Mouse (Mus musculus): ENCODE data around the gene Nckap5l. TPM values are rescaled to one million over a fixed set of nuclear protein-coding genes. Genes with fewer than 3 reads are reported as not detected.

Gene Nckap5l
- total RNA-seq, 1 experiment: 6.3 TPM

DNA sequence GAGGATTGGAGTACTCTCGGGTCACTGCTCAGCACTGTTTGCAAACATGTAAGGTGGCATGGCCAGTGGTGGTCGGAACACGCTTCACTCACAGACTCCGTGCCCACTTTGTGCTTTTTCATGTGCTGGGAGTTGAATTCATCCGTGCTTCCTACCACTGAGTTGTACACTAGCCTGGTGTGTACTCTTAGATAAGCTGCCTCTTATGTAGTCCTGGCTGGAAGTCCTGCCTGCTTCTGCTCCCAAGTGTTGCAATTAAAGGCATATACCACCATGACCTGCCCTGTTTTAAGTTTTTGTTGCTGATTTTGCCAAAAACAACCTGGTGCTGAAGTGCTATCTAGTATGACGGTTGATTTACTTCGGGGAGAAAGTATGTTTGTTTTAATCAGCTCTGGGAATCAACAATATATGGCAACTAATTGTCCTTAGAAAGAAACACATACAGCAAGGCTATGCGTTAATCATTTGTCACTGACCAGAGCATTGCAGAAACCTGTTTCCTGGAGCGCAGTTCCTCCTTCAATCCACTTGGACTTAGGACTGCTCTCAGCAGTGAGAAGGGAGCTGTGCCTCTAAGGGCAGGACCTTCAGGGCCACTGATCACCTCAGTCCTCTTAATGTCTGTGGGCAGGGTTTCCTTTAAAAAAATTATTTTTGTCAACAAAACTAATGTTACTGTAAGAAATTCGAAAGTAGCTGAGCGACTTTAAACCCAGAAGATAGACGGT, 54.2 kb downstream of the Nckap5l start:
- Histone ChIP-seq H3K4me3 (ENCODE audit: insufficient read depth in 1 of 2, low read depth in 1 of 2, low read length in 2 of 2, poor library complexity in 1 of 2, severe bottlenecking in 1 of 2) (no peak overlapping the region), H3K9me3 (ENCODE audit: control insufficient read depth, insufficient read depth, low read depth, low read length) (no peaks in the 10 kb centered on the region), H3K36me3 (ENCODE audit: control insufficient read depth, insufficient read depth, low read length, poor library complexity, severe bottlenecking) (peaks cover 44% of the 10 kb centered on the region), H3K27ac (ENCODE audit: insufficient read depth, low read depth, low read length, poor library complexity, severe bottlenecking) (no peak overlapping the region), H3K9ac (ENCODE audit: insufficient read depth, low read depth, low read length, poor library complexity, severe bottlenecking) (no peak overlapping the region), H3K4me1 (ENCODE audit: control insufficient read depth in 2 of 2, insufficient read depth in 2 of 2, low read length in 2 of 2, poor library complexity in 1 of 2) (peaks cover 2 to 21% of the 10 kb centered on the region in 2 experiments; a peak in 3 of 4 replicates)
- TF ChIP-seq HCFC1 (IDR thresholded peaks at IDR 0.05; ENCODE audit: borderline replicate concordance, insufficient read depth, low read length) (no peak), CHD2 (IDR thresholded peaks at IDR 0.05; ENCODE audit: low read depth, low read length) (no peak), MAFK (IDR thresholded peaks at IDR 0.05; ENCODE audit: insufficient read depth, low read depth, low read length) (no peak), ZC3H11A (IDR thresholded peaks at IDR 0.05; ENCODE audit: borderline replicate concordance, low read depth, low read length) (no peak), ZNF384 (IDR thresholded peaks at IDR 0.05; ENCODE audit: low read depth, low read length) (no peak)
- in situ Hi-C loops (cut with MboI; ENCODE audit: low sequenced_read_pairs in 2 of 2, unreplicated experiment in 2 of 2): no loop called here
- no peak for DNase-seq (ENCODE audit: low read depth, low spot score)

DNA sequence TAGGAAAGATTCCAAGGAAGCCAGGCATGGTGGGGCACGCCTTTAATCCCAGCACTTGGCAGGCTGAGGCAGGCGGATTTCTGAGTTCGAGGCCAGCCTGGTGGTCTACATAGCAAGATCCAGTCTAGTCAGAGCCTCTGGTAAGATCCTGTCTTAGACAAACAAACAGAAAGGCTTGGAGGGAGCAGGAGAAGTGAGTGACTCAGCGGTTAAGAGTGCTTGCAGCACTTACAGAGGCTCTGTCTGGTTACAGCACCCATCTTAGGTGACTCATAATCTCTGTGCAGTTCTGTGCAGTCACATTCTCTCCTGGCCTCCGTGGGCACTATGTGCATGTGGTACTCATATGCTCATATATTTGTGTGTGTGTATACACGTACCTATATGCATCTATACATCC, 56.9 kb downstream of the Nckap5l start:
- no peak overlapping the region for H3K9ac ChIP-seq (ENCODE audit: insufficient read depth, low read depth, low read length, poor library complexity, severe bottlenecking)
- in situ Hi-C loops (cut with MboI; ENCODE audit: low sequenced_read_pairs in 2 of 2, unreplicated experiment in 2 of 2): no loop called here
- H3K4me1 ChIP-seq (ENCODE audit: control insufficient read depth in 2 of 2, insufficient read depth in 2 of 2, low read length in 2 of 2, poor library complexity in 1 of 2): peaks cover 0 to 19% of the 10 kb centered on the region in 2 experiments; a peak in 1 of 4 replicates
- no peak for DNase-seq (ENCODE audit: low read depth, low spot score)
- H3K36me3 ChIP-seq (ENCODE audit: control insufficient read depth, insufficient read depth, low read length, poor library complexity, severe bottlenecking): peaks cover 25% of the 10 kb centered on the region
- H3K27ac ChIP-seq (ENCODE audit: insufficient read depth, low read depth, low read length, poor library complexity, severe bottlenecking): no peak overlapping the region
- H3K4me3 ChIP-seq (ENCODE audit: insufficient read depth in 1 of 2, low read depth in 1 of 2, low read length in 2 of 2, poor library complexity in 1 of 2, severe bottlenecking in 1 of 2): no peak overlapping the region
- TF ChIP-seq MAFK (IDR thresholded peaks at IDR 0.05; ENCODE audit: insufficient read depth, low read depth, low read length) (no peak), ZC3H11A (IDR thresholded peaks at IDR 0.05; ENCODE audit: borderline replicate concordance, low read depth, low read length) (no peak)
- no peaks in the 10 kb centered on the region for H3K9me3 ChIP-seq (ENCODE audit: control insufficient read depth, insufficient read depth, low read depth, low read length)

DNA sequence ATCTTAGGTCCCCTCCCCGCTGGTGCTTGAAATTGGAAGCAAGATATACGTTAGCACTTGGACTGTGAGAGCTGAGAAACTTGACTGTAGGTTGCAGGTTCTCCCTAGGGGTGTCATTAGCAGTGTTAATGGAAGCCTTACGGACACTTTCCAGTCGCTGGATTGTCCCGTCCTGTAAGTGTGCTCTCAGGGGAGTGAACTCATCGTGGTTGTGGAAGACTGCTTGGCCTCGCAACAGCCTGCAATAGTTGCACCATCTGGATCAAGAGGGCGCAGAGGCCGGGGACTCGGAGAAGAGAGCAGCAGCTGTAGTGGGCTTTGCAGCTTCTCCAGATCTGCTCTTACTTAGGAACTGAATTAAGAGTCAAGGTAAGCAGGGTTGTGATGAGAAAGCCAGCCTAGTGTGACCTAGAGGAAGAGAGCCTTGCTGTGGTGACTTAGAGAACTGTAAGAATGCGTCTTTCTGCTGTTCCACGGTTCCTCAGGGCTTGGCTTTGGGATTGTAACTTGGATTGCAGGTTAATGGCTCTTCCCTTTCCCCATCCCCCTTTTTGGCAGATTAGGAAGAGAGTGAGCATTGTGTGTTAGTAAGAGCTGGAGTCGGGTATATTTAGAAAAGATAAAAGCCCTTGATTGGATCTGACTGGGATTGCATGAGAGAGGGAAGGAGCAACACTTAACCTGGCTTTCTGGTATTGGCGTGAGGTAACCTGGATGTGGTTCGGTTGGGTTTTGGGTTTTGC, 57.9 kb downstream of the Nckap5l start:
- Histone ChIP-seq H3K9me3 (ENCODE audit: control insufficient read depth, insufficient read depth, low read depth, low read length) (no peaks in the 10 kb centered on the region), H3K4me3 (ENCODE audit: insufficient read depth in 1 of 2, low read depth in 1 of 2, low read length in 2 of 2, poor library complexity in 1 of 2, severe bottlenecking in 1 of 2) (no peak overlapping the region), H3K27ac (ENCODE audit: insufficient read depth, low read depth, low read length, poor library complexity, severe bottlenecking) (no peak overlapping the region; the same call in 1 of the 2 replicates), H3K4me1 (ENCODE audit: control insufficient read depth in 2 of 2, insufficient read depth in 2 of 2, low read length in 2 of 2, poor library complexity in 1 of 2) (peaks cover 2 to 25% of the 10 kb centered on the region in 2 experiments; a peak in 2 of 4 replicates), H3K9ac (ENCODE audit: insufficient read depth, low read depth, low read length, poor library complexity, severe bottlenecking) (0 out of 2 replicates have a peak overlapping the region, but pooled peaks have one; percentile 23), H3K36me3 (ENCODE audit: control insufficient read depth, insufficient read depth, low read length, poor library complexity, severe bottlenecking) (peaks cover 19% of the 10 kb centered on the region)
- in situ Hi-C loops (cut with MboI; ENCODE audit: low sequenced_read_pairs in 2 of 2, unreplicated experiment in 2 of 2): no loop called here
- TF ChIP-seq ZNF384 (IDR thresholded peaks at IDR 0.05; ENCODE audit: low read depth, low read length) (no peak), ZC3H11A (IDR thresholded peaks at IDR 0.05; ENCODE audit: borderline replicate concordance, low read depth, low read length) (no peak), HCFC1 (IDR thresholded peaks at IDR 0.05; ENCODE audit: borderline replicate concordance, insufficient read depth, low read length) (no peak), CHD2 (IDR thresholded peaks at IDR 0.05; ENCODE audit: low read depth, low read length) (no peak), MAFK (IDR thresholded peaks at IDR 0.05; ENCODE audit: insufficient read depth, low read depth, low read length) (no peak)
- no peak for DNase-seq (ENCODE audit: low read depth, low spot score)

DNA sequence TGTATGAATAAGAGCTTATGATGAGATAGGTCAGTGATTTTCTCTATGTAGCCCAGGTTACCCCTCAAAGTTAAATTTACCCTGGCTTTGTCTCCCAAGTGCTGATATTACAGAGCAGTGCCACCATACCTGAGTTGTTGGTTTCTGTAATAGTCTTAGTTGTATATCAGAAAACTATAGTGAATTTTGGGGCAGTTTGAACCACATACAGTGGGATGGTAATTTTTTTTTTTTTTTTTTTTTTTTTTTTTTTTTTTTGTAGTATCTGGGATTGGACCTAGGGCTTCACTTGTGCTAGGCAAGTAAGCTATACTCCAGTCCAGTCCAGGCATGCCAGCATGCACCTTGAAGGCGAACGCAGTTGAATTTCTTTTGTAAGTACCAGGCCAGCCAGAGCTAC, 59.9 kb downstream of the Nckap5l start:
- no peak for DNase-seq (ENCODE audit: low read depth, low spot score)
- no peaks in the 10 kb centered on the region for H3K9me3 ChIP-seq (ENCODE audit: control insufficient read depth, insufficient read depth, low read depth, low read length)
- H3K36me3 ChIP-seq (ENCODE audit: control insufficient read depth, insufficient read depth, low read length, poor library complexity, severe bottlenecking): peaks cover 6% of the 10 kb centered on the region; the same call in 1 of the 2 replicates
- peaks cover 7 to 27% of the 10 kb centered on the region in 2 experiments; a peak in 3 of 4 replicates for H3K4me1 ChIP-seq (ENCODE audit: control insufficient read depth in 2 of 2, insufficient read depth in 2 of 2, low read length in 2 of 2, poor library complexity in 1 of 2)
- no peak for TF ChIP-seq MAFK (IDR thresholded peaks at IDR 0.05; ENCODE audit: insufficient read depth, low read depth, low read length)
- TF ChIP-seq HCFC1 (IDR thresholded peaks at IDR 0.05; ENCODE audit: borderline replicate concordance, insufficient read depth, low read length): no peak
- TF ChIP-seq ZNF384 (IDR thresholded peaks at IDR 0.05; ENCODE audit: low read depth, low read length): peak; percentile 68; the same call in 1 of the 2 replicates
- TF ChIP-seq CHD2 (IDR thresholded peaks at IDR 0.05; ENCODE audit: low read depth, low read length): no peak
- TF ChIP-seq ZC3H11A (IDR thresholded peaks at IDR 0.05; ENCODE audit: borderline replicate concordance, low read depth, low read length): no peak
- no peak overlapping the region for H3K9ac ChIP-seq (ENCODE audit: insufficient read depth, low read depth, low read length, poor library complexity, severe bottlenecking)
- no peak overlapping the region for H3K27ac ChIP-seq (ENCODE audit: insufficient read depth, low read depth, low read length, poor library complexity, severe bottlenecking)
- H3K4me3 ChIP-seq (ENCODE audit: insufficient read depth in 1 of 2, low read depth in 1 of 2, low read length in 2 of 2, poor library complexity in 1 of 2, severe bottlenecking in 1 of 2): no peak overlapping the region
- in situ Hi-C loops (cut with MboI; ENCODE audit: low sequenced_read_pairs in 2 of 2, unreplicated experiment in 2 of 2): no loop called here

All from ES-E14 (cell line).